In genomic region chr11:107390540-107390939, GRCm38 (mm10) we compare ENCODE assay signal across 17 mouse cellular contexts.
A peak's percentile ranks its signal among the peaks of the same experiment; 100 is the strongest.
DNase-seq lines count a peak whose midpoint lies in the region; ATAC-seq and TF ChIP-seq lines count a peak whose summit lies in the region.
"Had no signal": no experiment of that assay in that cellular context is flagged by ENCODE, and none has a peak within 500 bp of the region (broad histone marks: within the 10 kb centered on the region; RNA-seq: fewer than 3 reads in every experiment).

No protein-coding gene starts in this region.

- H3K4me3 ChIP-seq in hindbrain, embryonic 16.5 days (ENCODE audit: low read length) = no peak overlapping the region
- H3K4me3 ChIP-seq in hindbrain, embryonic 11.5 days (ENCODE audit: low read depth, low read length) = no peak overlapping the region
- H3K4me3 ChIP-seq in E14TG2a.4 (replicated peaks; ENCODE audit: low read length) = peak overlapping the region; percentile 27; the same call in 1 of the 2 replicates
- no peak overlapping the region for H3K4me3 ChIP-seq in forebrain, embryonic 10.5 days
- H3K4me3 ChIP-seq in kidney, adult 2 months (ENCODE audit: insufficient read depth, low read depth, low read length) = no peak overlapping the region
- H3K4me3 ChIP-seq: erythroblast, embryonic 14.5 days; heart, adult 2 months; intestine, embryonic 15.5 days; lung, embryonic 15.5 days; megakaryocyte, embryonic 14.5 days had no signal

- H3K9me3 ChIP-seq in hindbrain, embryonic 16.5 days (ENCODE audit: control insufficient read depth, low read length) = no peaks in the 10 kb centered on the region
- H3K9me3 ChIP-seq in hindbrain, embryonic 11.5 days (ENCODE audit: control insufficient read depth, low read length) = no peaks in the 10 kb centered on the region
- no peaks in the 10 kb centered on the region for H3K9me3 ChIP-seq in E14TG2a.4 (ENCODE audit: low read length)
- H3K9me3 ChIP-seq in forebrain, embryonic 10.5 days = no peaks in the 10 kb centered on the region; the same call in 1 of the 2 replicates
- H3K9me3 ChIP-seq: intestine, embryonic 15.5 days; lung, embryonic 15.5 days; megakaryocyte, embryonic 14.5 days had no signal

- H3K27ac ChIP-seq in hindbrain, embryonic 16.5 days (ENCODE audit: low read depth, low read length) = 0 out of 2 replicates have a peak overlapping the region, but pooled peaks have one; percentile 4
- H3K27ac ChIP-seq in hindbrain, embryonic 11.5 days (ENCODE audit: low read depth, low read length) = no peak overlapping the region
- peak overlapping the region; percentile 78 for H3K27ac ChIP-seq in forebrain, embryonic 10.5 days
- no peak overlapping the region for H3K27ac ChIP-seq in kidney, adult 2 months (ENCODE audit: insufficient read depth, low read depth, low read length)
- H3K27ac ChIP-seq: heart, adult 2 months; intestine, embryonic 15.5 days; lung, embryonic 15.5 days had no signal

- TF ChIP-seq CTCF in E14TG2a.4 (conservative IDR thresholded peaks at IDR 0.05; ENCODE audit: low read length) = no peak
- TF ChIP-seq CTCF in kidney, adult 2 months (conservative IDR thresholded peaks at IDR 0.05; ENCODE audit: insufficient read depth, insufficient read length, low read depth, low read length) = no peak

- no peak for TF ChIP-seq POLR2A in kidney, adult 2 months (IDR thresholded peaks at IDR 0.05; ENCODE audit: low read depth, low read length)

- no peaks in the 10 kb centered on the region for H3K27me3 ChIP-seq in hindbrain, embryonic 16.5 days (replicated peaks; ENCODE audit: control insufficient read depth, insufficient read depth, low read length)
- H3K27me3 ChIP-seq in hindbrain, embryonic 11.5 days (ENCODE audit: control insufficient read depth, insufficient read depth, low read length) = no peaks in the 10 kb centered on the region
- no peaks in the 10 kb centered on the region for H3K27me3 ChIP-seq in E14TG2a.4 (ENCODE audit: insufficient read depth, low read length)
- no peaks in the 10 kb centered on the region for H3K27me3 ChIP-seq in forebrain, embryonic 10.5 days (ENCODE audit: poor library complexity, severe bottlenecking)
- no peaks in the 10 kb centered on the region for H3K27me3 ChIP-seq in kidney, adult 2 months (replicated peaks; ENCODE audit: control insufficient read depth, insufficient read depth, low read length)
- H3K27me3 ChIP-seq: intestine, embryonic 15.5 days; lung, embryonic 15.5 days; megakaryocyte, embryonic 14.5 days had no signal

- peak; percentile 60; the same call in 1 of the 2 replicates for ATAC-seq in hindbrain, embryonic 16.5 days
- ATAC-seq in hindbrain, embryonic 11.5 days (ENCODE audit: low FRiP score) = no peak
- ATAC-seq: intestine, embryonic 15.5 days had no signal

- no peak for DNase-seq in hindbrain, embryonic 11.5 days (ENCODE audit: low spot score)
- no peak for DNase-seq in forebrain, embryonic 10.5 days (ENCODE audit: extremely low spot score, low spot score)
- DNase-seq in layer of hippocampus, postnatal 36 days = peak; percentile 35 to 37
- DNase-seq in urinary bladder, postnatal 36 days (ENCODE audit: low spot score in 2 of 2) = no peak
- DNase-seq in kidney, adult 2 months = no peak
- DNase-seq in heart, postnatal 4 days = no peak
- DNase-seq: cerebellum, adult 11 months; heart, adult 2 months; heart, postnatal 10 days; kidney, postnatal 25 days; thymus, adult 18-20 months had no signal

- no peaks in the 10 kb centered on the region for H3K36me3 ChIP-seq in hindbrain, embryonic 16.5 days (ENCODE audit: control insufficient read depth, insufficient read depth, low read length)
- no peaks in the 10 kb centered on the region; the same call in 1 of the 2 replicates for H3K36me3 ChIP-seq in hindbrain, embryonic 11.5 days (ENCODE audit: control insufficient read depth, insufficient read depth, low read length)
- peaks cover 4% of the 10 kb centered on the region; the same call in 1 of the 2 replicates for H3K36me3 ChIP-seq in E14TG2a.4 (ENCODE audit: insufficient read depth, low read length)
- peaks cover 10% of the 10 kb centered on the region for H3K36me3 ChIP-seq in forebrain, embryonic 10.5 days (replicated peaks)
- no peaks in the 10 kb centered on the region for H3K36me3 ChIP-seq in kidney, adult 2 months (ENCODE audit: control insufficient read depth, insufficient read depth, low read length)
- H3K36me3 ChIP-seq: intestine, embryonic 15.5 days; lung, embryonic 15.5 days had no signal

- H3K4me2 ChIP-seq in hindbrain, embryonic 16.5 days (ENCODE audit: low read length) = no peak overlapping the region
- H3K4me2 ChIP-seq in hindbrain, embryonic 11.5 days (replicated peaks; ENCODE audit: low read depth, low read length) = no peak overlapping the region
- H3K4me2 ChIP-seq: intestine, embryonic 15.5 days; lung, embryonic 15.5 days had no signal

- WGBS in hindbrain, embryonic 16.5 days = 44% methylated on average over 2 of the region's 2 CpGs
- WGBS in hindbrain, embryonic 11.5 days = 23% methylated on average over 2 of the region's 2 CpGs
- WGBS in forebrain, embryonic 10.5 days = 16% methylated on average over 2 of the region's 2 CpGs
- WGBS in kidney, adult 2 months = 83% methylated on average over 2 of the region's 2 CpGs

- peaks cover 7% of the 10 kb centered on the region for H3K4me1 ChIP-seq in hindbrain, embryonic 16.5 days (ENCODE audit: control insufficient read depth, insufficient read depth, low read depth, low read length)
- H3K4me1 ChIP-seq in hindbrain, embryonic 11.5 days (replicated peaks; ENCODE audit: control insufficient read depth, insufficient read depth, low read length) = peaks cover 3% of the 10 kb centered on the region; the same call in 1 of the 2 replicates
- peaks cover 94% of the 10 kb centered on the region for H3K4me1 ChIP-seq in E14TG2a.4 (replicated peaks; ENCODE audit: low read depth, low read length)
- H3K4me1 ChIP-seq in forebrain, embryonic 10.5 days = peaks cover 50% of the 10 kb centered on the region
- H3K4me1 ChIP-seq in kidney, adult 2 months (ENCODE audit: control insufficient read depth, insufficient read depth, low read length) = peaks cover 11% of the 10 kb centered on the region; the same call in 1 of the 2 replicates
- H3K4me1 ChIP-seq: intestine, embryonic 15.5 days had no signal

- H3K9ac ChIP-seq in hindbrain, embryonic 16.5 days (ENCODE audit: low read depth, low read length) = no peak overlapping the region
- no peak overlapping the region for H3K9ac ChIP-seq in hindbrain, embryonic 11.5 days (ENCODE audit: low read depth, low read length)
- H3K9ac ChIP-seq: intestine, embryonic 15.5 days; lung, embryonic 15.5 days had no signal

Comparison
In these comparisons a context has a peak if more than half of its experiments do, and no peak if none do; other contexts are left out.
1. H3K27ac ChIP-seq: peak in hindbrain, embryonic 16.5 days (single experiment) and forebrain, embryonic 10.5 days (single experiment); none in hindbrain, embryonic 11.5 days (single experiment) and kidney, adult 2 months (single experiment).
2. DNase-seq: peak in layer of hippocampus, postnatal 36 days (2 of 2); none in hindbrain, embryonic 11.5 days (single experiment), forebrain, embryonic 10.5 days (single experiment), urinary bladder, postnatal 36 days (0 of 2), kidney, adult 2 months (single experiment) and heart, postnatal 4 days (single experiment).